Mouse (Mus musculus) T-helper 2 cell (primary cell): Measurements from ENCODE around the gene Zmpste24.

Experiments
- in situ Hi-C: fragments of 300-600 bp; cut with MboI, MseI; formaldehyde crosslinking; loops from one replicate; pipeline ENCODE4 v1.15.1; 2025; ENCODE audit warnings: high pct_unique_total_duplicates

Gene Zmpste24

DNA sequence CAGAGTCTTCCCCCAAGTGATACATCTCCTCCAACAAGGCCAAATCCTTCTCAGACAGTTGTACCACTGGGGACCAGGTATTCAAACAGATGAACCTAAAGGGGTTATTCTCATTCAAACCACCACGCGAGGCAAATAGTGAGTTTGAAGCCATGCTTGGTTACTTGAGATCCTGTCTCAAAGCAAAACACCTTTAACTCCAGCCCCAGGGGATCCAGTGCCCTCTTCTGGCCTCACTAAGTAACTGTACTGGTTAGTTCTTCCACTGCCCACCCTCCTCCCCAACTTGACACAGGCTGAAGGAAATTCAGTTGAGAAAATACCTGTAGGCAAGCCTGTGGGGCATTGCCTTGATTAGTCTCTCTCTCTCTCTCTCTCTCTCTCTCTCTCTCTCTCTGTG is 65.0 kb downstream of the Zmpste24 start:
- in situ Hi-C loops, result no loop called here

DNA sequence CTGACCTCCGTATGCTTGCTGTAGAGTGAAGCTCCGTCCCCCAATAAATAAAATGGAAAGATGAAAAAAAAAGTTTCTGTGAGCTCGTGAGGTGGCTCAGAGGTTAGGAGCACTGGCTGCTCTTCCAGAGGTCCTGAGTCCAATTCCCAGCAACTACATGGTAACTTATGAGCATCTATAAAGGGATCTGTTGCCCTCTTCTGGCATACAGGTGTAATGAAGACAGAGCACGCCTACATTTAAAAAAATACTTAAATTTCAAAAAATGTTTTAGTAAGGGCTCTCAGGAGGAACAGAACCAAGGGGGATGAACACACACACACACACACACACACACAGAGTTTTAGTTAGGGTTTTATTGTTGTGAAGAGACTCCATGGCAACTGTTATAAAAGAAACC is 66.6 kb downstream of the Zmpste24 start:
- in situ Hi-C loops, result no loop called here

DNA sequence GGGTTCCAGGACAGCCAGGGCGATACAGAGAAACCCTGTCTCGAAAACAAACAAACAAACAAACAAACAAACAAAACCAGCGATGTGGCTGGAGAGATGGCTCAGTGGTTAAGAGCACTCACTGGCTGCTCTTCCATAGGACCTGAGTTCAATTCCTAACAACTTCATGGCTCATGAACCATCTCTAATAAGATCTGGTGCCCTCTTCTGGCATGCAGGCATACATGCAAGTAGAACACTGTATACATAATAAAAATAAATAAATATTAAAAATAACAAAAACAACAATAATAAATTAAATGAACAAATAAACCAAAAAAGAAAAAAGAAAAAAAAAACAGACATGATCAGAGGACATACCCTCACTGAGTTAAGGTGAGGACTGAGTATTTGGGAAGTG is 68.4 kb downstream of the Zmpste24 start:
- in situ Hi-C loops, result loop anchor here (5.0 kb wide), 2 partner anchors 42 to 68 kb away; partner anchors contain the start of gene Zmpste24

DNA sequence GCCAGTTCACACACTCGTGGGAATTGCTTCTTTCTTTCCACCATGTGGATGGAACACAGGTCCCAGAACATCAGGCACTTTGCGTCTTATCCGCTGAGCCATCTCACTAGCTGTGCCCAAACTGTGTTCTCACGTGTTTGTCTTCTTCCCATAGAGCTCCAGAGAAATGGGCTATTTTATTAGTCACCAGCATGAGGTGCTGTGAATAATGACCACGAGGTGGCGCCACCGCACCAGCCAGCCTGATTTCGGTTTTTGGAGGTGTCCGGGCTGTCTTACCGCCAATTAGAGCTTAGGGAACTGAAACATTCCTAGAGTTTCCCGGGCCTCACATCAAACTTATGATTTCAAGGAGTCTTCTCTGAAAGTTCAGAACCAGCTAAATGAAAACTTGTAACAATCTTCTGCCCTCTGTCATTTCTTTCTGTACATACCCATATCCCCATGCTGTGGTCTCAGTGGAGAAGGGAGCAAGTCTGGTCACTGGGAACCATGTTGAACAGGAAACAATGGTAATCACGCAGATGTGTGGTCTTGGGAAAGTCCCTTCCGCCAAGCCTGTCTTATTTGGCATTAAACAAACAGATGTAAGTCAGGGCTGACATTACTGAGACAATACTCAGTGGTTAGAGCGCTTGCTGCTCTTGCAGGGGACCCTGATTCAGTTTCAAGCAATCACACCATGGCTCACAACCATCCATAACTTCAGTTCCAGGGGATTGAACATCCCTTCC is 69.2 kb downstream of the Zmpste24 start:
- in situ Hi-C loops, result loop anchor here (5.0 kb wide), 2 partner anchors 42 to 68 kb away; partner anchors contain the start of gene Zmpste24

DNA sequence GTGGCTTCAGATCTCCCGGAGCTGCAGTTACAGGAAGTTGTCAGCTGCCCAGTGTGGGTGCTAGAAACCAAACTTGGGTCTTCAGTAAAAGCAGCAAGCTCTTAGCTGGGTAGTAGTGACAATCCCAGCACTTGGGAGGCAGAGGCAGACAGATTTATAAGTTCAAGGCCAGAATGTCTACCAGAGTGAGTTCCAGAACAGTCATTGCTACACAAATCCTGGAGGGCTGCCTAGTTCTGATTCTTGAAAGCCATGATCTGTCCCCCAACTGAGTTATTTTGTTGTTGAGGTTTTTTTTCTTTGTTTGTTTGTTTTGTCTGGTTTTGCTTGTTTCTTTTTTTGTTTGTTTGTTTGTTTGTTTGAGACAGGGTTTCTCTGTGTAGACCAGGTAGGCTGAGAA is 69.9 kb downstream of the Zmpste24 start:
- in situ Hi-C loops, result loop anchor here (5.0 kb wide), 2 partner anchors 41 to 69 kb away; partner anchors contain the start of gene Zmpste24

DNA sequence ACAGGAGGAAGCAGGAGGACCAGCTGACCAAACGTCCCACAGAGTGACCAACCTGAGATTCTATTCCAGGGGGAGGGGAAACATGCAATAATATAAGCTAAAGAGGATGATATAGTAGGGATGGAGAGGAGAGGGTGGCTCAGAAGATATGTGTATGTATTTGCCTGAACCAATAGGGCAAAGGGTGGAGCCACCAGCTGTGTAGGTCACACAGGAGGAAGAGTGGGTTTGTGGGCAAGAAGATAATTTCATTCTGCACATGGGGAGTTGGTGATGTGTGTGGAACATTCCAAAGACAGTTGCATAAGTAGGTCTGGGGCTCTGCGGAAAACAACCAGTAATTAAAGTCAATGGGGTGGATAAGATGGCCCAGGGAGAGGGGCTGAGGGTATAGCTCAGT is 72.4 kb downstream of the Zmpste24 start:
- in situ Hi-C loops, result loop anchor here (5.0 kb wide), 2 partner anchors 38 to 72 kb away; partner anchors contain the start of gene Zmpste24

DNA sequence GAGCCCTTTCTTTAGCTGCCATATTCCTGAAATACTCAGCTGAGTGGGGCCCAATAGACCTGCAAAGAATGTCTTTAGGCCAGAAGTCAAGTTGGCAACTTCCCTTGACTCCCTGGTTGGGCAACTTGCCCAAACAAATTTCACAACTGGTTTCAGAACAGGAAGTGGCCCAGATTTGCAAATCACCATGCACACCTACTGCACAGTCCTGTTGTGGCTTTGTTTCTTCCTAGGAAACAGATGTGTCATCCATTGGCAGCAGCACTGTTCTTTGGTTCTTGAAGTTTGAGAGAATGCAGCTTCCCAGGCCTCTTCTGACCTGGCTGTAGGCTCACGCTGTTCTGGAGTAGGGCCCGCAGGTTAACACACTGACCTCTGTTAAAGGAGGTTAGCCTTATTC is 74.1 kb downstream of the Zmpste24 start:
- in situ Hi-C loops, result no loop called here

DNA sequence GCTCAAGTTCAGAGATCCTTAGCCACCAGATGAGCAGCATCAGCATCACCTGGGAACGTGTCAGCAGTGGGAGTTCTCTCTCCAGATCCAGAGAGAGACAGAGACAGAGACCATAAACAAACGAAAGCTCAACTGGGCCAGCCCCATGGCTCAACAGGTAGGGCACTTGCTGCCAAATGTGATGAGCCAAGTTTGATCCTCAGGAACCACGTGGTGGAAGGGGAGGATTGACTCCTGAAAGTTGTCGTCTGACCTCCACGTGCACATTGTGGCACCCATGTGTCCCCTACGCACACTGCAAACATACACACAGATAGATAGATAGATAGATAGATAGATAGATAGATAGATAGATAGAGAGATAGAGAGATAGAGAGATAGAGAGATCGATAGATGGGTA is 74.6 kb downstream of the Zmpste24 start:
- in situ Hi-C loops, result no loop called here

DNA sequence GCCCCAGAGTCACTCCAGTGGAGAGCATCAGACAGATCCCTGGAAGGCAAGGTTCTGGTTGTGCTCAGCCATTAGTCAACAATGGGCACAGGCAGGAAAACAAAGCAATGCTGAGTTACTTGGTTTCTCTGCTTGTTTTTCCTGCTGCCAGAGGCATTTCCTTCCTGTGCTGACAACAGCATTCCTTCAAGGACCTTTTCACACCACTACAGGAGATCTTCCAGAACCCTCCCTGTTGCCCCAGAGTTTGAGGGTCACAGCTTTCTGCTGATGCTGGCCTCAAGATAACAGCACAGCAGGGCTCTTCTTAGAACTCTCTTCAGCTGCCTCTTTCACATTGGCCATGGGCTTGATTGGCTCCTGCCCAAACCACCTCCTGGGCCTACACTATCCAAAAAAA is 76.1 kb downstream of the Zmpste24 start:
- in situ Hi-C loops, result no loop called here

DNA sequence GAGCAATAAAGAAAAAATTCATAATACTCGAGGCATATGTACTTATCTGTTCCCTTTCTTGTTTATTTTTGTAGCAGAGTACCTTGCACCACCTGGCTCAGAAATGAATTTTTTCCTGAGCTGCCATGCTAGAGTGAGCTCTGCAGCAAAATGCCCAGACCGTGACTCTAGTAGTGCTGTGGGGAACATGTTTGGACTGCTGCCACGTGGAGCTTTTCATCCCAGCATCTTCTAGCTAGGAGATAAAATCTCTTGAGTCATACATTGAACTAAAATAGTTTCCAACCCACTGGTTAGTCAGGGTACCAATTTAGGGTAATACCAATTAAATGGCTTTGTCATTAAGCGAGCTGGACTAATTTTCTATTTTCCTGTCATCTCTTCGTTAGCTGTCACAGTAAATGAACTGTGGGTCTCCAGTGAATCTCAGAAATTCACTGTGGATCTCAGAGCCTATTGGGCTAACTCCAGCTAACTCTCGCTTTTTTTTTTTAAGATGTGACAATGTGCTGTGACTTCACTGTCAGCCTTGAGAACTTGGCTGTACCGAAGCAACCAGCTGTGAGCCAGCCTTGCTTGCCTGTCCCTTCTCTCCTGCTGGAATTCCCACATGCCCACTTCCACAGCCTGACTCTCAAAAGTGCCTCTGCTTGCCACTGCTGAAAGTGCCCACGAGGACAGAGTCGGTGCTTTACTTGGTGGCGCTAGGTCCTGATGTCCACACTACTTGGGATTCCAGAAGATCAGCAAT is 77.8 kb downstream of the Zmpste24 start:
- in situ Hi-C loops, result no loop called here

DNA sequence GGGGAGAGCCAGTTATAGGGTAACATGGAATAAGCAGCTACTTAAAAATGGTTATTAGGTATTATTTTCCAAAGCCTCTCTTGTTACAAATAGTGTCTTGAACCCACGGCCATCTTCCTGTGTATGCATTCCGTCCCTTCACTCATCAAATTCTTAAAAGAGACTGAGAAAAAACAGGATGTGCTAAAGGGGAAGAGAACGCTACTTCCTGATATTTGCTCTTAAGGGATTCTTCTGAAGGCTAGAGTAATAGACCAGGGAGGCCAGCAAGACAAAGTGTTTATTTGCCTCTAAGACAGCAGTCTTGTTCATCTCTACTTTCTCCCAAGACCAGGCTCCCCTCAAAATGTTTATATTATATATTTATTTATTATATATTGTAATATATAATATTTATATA is 79.8 kb downstream of the Zmpste24 start:
- in situ Hi-C loops, result no loop called here

DNA sequence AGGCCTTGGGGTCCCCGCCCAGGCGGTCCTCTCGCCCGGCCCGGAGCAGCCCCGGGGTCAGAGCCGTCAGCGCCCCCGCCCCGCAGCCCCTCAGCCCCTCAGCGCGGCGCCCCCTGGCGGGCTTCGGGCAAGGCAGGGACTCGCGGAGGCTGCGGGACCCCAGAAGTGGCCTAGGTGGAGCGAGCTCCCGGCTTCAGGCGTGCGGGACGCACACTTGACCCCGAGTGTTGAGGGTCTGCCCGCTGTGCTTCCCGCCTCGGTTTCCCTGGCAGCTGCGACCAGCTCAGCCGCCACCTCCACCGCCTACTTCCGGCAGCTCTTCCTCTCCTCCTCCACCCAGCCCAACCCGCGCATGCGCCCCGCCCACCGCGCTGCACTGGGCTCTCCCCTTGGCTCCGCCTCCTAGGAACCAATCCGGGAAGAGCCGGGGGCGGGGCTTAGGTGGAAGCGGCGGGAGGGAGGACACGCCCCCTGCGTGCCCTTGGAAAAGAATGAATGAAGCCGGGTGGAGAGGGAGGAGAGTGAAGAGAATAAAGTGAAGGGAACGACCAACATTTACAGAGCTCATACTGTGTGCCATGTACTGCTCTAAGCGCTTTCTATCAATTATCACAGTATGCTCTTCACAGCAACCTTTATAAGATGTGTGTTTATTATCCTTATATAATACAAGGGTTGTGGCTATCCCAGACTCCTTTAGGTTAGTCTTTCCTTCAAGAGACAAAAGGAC is 80.9 kb downstream of the Zmpste24 start, which contains the start of gene Smap2:
Gene Smap2, minus strand, starts transcription at position 320 of the 730 bp plus-strand sequence.
- in situ Hi-C loops, result no loop called here

DNA sequence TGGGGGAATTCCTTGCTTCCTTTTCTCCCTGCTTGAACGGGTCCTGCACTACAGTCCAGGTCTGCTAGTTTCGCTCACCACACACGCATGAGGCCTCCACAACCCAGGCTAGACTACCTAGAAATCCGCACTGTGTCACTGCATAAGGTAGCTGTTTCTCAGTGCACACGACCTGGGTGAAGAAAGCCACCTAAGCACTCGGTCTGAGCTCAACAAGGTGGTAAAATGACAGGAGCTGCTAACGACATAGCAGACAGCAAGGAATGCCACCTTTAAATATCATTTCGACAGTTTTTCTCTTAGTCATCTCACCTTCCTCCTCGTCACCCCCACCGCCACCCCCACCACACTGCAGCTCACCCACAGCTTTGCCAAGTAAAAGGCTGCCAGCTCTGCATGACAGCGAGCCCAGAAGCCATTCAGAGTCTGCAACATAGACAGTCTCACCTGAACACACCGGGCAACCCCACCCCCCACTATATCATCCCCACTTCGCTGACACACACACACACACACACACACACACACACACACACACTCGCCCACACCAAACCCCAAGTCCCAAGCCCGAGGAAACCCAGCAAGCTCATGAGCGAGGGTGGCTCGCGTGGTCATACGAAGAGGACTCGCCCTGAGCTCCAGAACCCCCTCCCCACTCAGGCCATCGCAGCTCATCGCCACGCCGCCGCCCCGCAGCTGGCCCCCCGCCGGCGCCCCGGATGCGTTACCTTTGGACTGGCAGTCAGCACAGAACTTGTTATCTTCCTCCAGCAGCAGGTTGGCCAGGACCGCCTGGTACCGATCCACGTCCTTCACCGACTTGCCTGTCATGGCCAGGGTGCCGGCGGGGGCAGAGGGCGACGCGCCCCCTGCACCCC is 81.8 kb downstream of the Zmpste24 start:
- in situ Hi-C loops, result no loop called here

DNA sequence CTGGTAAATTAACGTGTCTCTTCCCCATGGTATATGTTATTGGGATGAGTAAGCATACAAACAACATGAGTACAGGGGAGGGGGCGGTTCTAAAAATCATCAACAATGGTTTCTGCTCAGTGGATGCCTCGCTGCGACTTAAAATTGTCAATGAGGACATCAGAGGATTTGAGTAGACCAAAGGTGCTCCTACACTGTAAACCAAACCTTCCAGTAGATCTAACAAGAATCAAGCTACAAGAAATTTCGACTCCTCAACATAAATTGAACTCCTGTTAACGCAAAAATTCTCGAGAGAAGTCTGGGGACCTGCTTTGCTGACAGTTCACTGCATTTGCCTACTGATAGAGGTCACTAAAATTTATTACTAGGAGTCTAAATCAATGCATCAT is 82.8 kb downstream of the Zmpste24 start:
- in situ Hi-C loops, result no loop called here

DNA sequence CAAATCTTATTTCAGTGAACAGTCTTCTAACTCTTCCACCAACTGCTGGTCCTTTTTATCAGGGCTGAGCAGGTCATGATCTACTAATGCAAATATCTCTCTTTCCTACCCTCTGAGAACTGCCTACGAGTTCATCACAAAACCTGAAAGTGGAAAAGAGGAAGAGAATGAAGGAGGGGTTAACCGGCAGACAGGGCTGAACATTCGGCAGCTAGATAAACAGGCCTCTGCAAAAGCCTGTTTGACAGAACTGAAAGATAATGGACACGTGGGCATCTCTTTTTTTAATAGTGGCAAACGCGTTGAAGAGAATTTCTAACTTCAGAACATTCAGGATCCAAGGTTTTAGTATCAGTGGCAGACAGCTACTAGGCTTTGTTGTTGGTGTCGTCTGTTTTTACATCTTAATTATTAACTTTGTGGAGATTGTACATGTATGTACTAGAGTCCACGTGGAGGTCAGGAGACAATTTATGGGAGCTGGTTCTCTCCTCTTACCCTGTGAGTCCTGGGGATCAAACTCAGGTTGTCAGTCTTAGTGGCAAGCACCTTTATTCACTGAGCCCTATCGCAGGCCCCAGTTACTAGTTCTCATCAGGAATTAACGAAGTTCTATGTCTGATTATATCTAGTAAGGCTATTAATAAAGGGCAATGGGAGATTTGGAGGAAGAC is 83.3 kb downstream of the Zmpste24 start:
- in situ Hi-C loops, result no loop called here

DNA sequence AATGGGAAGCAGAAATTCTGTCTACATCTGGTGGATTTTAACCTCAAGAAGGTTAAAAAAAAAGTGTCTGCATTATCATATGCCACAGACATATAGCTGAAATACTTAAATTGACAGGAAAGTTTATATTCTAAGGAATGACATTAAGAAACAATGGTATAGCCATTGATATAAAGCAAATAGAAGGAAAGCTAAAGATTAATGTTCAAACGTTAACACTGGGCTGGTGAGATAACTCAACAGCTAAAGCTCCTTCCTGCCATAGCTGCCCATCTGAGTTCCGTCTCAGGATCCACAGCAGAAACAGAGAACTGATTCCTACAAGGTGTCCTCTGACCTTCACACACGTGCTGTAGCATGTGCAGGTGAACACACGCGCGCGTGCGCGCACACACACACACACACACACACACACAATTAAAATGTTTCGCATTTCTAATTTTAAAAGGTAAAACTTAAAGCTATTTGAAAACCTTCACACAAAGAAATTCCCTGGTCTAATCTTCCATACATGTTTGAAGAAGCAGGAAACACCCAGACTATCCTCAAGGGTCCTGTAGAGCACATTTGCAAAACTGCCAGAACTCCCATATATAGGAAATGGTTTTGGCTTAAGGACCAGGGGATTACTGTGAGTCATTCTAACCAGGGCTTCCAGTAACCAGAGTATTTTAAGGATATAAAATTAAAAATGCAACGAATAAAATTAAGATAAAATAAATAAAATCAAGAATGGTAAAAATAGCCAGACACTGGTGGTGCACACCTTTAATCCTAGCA is 87.1 kb downstream of the Zmpste24 start:
- in situ Hi-C loops, result no loop called here
